Mouse (Mus musculus): ENCODE results near the gene Pdzd2. TPM values are rescaled to one million over a fixed set of nuclear protein-coding genes. Genes with fewer than 3 reads are reported as not detected.

Pdzd2 gene
- polyA plus RNA-seq, 2 experiments, result 0.19 to 0.89 TPM

DNA sequence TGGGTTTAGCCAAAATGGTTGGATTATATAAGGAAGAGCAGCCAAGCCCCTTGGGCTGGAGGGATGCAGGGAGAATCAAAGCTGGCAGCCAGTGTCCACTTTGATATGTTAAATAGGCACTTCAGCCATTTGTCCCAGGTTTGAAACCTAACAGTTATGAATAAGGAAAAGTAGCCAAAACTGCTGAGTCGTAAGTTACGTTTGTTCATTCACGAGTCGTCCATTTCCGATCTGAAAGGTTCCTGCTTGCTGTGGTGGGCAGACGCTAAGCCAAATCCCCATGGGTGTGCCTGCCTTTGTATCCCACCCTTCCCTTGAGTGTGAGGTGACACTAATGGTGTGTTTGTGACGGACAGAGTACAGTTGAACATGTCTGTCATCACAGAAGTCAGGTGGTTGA is 428.3 kb downstream of the Pdzd2 start:
- no peaks in the 10 kb centered on the region for H3K9me3 ChIP-seq (ENCODE audit: control insufficient read depth, low read length)
- TF ChIP-seq CTCF (IDR thresholded peaks at IDR 0.05; ENCODE audit: low read depth) (no peak), EP300 (IDR thresholded peaks at IDR 0.05; ENCODE audit: low read depth) (no peak)
- no peak overlapping the region for H3K9ac ChIP-seq (replicated peaks)
- no peaks in the 10 kb centered on the region for H3K36me3 ChIP-seq (replicated peaks; ENCODE audit: control insufficient read depth, insufficient read depth, low read depth)
- H3K27ac ChIP-seq, result no peak overlapping the region
- no peak for ATAC-seq (ENCODE audit: insufficient read depth)
- H3K4me2 ChIP-seq (ENCODE audit: low read depth), result no peak overlapping the region
- 65% methylated on average over 7 of the region's 7 CpGs for WGBS (ENCODE audit: insufficient replicate concordance)
- no peak for DNase-seq (ENCODE audit: low read depth in 3 of 3, low spot score in 3 of 3)
- no peaks in the 10 kb centered on the region for H3K27me3 ChIP-seq (ENCODE audit: control insufficient read depth, insufficient read depth, low read length)
- H3K4me1 ChIP-seq (replicated peaks; ENCODE audit: control insufficient read depth in 2 of 2, insufficient read depth in 2 of 2, low read length in 1 of 2), result peaks cover 11 to 23% of the 10 kb centered on the region in 2 experiments
- no peak overlapping the region for H3K4me3 ChIP-seq (ENCODE audit: insufficient read depth in 1 of 2, low read depth in 2 of 2, low read length in 2 of 2)

DNA sequence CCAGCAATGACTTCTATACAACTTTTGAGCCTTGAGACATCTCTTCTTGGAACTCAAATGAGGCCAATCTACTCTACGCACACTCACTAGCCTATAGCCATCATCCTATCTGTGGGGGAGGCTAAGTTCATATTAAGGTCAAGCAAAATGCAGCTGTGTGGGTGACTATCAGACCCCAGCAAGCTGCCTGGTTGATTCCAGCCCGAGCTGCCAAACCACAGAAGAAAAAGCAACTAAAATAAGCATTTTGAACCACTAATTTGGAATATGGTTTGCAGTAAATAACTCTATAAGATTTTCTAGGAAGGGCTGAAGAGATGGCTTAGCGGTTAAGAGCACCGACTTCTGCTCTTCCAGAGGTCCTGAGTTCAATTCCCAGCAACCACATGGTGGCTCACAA is 429.0 kb downstream of the Pdzd2 start:
- H3K4me1 ChIP-seq (replicated peaks; ENCODE audit: control insufficient read depth in 2 of 2, insufficient read depth in 2 of 2, low read length in 1 of 2), result peaks cover 19 to 31% of the 10 kb centered on the region in 2 experiments
- 44% methylated on average over 4 of the region's 4 CpGs for WGBS (ENCODE audit: insufficient replicate concordance)

More for the DNA sequence above, 429.0 kb downstream of the Pdzd2 start:
- Histone ChIP-seq H3K36me3 (replicated peaks; ENCODE audit: control insufficient read depth, insufficient read depth, low read depth) (no peaks in the 10 kb centered on the region), H3K9ac (replicated peaks) (no peak overlapping the region), H3K4me2 (ENCODE audit: low read depth) (no peak overlapping the region), H3K4me3 (ENCODE audit: insufficient read depth in 1 of 2, low read depth in 2 of 2, low read length in 2 of 2) (no peak overlapping the region), H3K27me3 (ENCODE audit: control insufficient read depth, insufficient read depth, low read length) (no peaks in the 10 kb centered on the region), H3K27ac (no peak overlapping the region), H3K9me3 (ENCODE audit: control insufficient read depth, low read length) (no peaks in the 10 kb centered on the region)
- no peak for ATAC-seq (ENCODE audit: insufficient read depth)
- no peak for DNase-seq (ENCODE audit: low read depth in 3 of 3, low spot score in 3 of 3)
- TF ChIP-seq CTCF (IDR thresholded peaks at IDR 0.05; ENCODE audit: low read depth) (no peak), EP300 (IDR thresholded peaks at IDR 0.05; ENCODE audit: low read depth) (no peak)

Small RNA genes within 50 kb of the gene (microRNA-seq; reads per million reads assigned to microRNA genes)
- not detected for gene Gm24135
- not detected for gene Gm24302

Other genes starting within 250 kb of the Pdzd2 start
- gene 6030458C11Rik, start 84.7 kb upstream of the Pdzd2 start, polyA plus RNA-seq (2012; rRNA removed), result 16.9 and 21.4 TPM in 2 replicates
- 14.3 and 14.7 TPM in 2 replicates for gene 6030458C11Rik, start 84.7 kb upstream of the Pdzd2 start, polyA plus RNA-seq (2014; fragmentation: Nextera tagmentation; extraction: Ambion mirVana)
- gene Drosha, start 84.9 kb upstream of the Pdzd2 start, polyA plus RNA-seq (2012; rRNA removed), result 6.6 and 8.8 TPM in 2 replicates
- 13.5 and 16.8 TPM in 2 replicates for gene Drosha, start 84.9 kb upstream of the Pdzd2 start, polyA plus RNA-seq (2014; fragmentation: Nextera tagmentation; extraction: Ambion mirVana)